Mouse (Mus musculus): ENCODE measurements around the gene Kmt2d.

- TF ChIP-seq POLR2A (IDR thresholded peaks at IDR 0.05; ENCODE audit: low read depth, low read length) (no peak), CTCF (conservative IDR thresholded peaks at IDR 0.05; ENCODE audit: insufficient read depth, insufficient read length, low read depth, low read length) (no peak)
Measured at GRCm38 (mm10) chr15:98791221-98791620, 79.8 kb downstream of the Kmt2d start.

Measured in kidney, adult 2 months (tissue).